Mouse (Mus musculus) cortical plate, adult 2 months (tissue): Measurements from ENCODE around the gene Lcorl. TPM values are rescaled to one million over a fixed set of nuclear protein-coding genes. Genes with fewer than 3 reads are reported as not detected.

ENCODE experiments used
- H3K27ac ChIP-seq: fragments of 200-500 bp; 2 replicates; pipeline ENCODE4 v1.5.1; 2012; ENCODE audit warnings: low read length, control low read depth, inconsistent platforms; ENCODE audit not compliant: insufficient read depth
- H3K4me1 ChIP-seq: fragments of 200-500 bp; 2 replicates; pipeline ENCODE4 v1.6.1; 2011; ENCODE audit warnings: low read length; ENCODE audit not compliant: control insufficient read depth, insufficient read depth
- H3K4me3 ChIP-seq: fragments of 200-500 bp; 2 replicates; pipeline ENCODE4 v1.5.1; 2011; ENCODE audit warnings: mild to moderate bottlenecking, low read length, control low read depth; ENCODE audit not compliant: insufficient read depth
- CTCF ChIP-seq: fragments of 200-500 bp; IDR thresholded peaks from 2 replicates; pipeline ENCODE4 v1.5.1; 2011; ENCODE audit warnings: mild to moderate bottlenecking, control low read depth, low read length; ENCODE audit not compliant: insufficient read depth; ENCODE audit errors: extremely low read depth
- POLR2A ChIP-seq: fragments of 200-500 bp; IDR thresholded peaks from 2 replicates; pipeline ENCODE4 v1.6.1; 2011; ENCODE audit warnings: mild to moderate bottlenecking, low read length, control low read depth; ENCODE audit not compliant: insufficient read depth; ENCODE audit errors: extremely low read depth
- polyA plus RNA-seq: library from polyadenylated mRNA; depleted of rRNA; stranded (reverse); fragments of >200 nt; gene quantifications from 2 replicates; pipeline ENCODE4 v1.2.3, GENCODE M21; 2012

The Lcorl gene
- polyA plus RNA-seq, 1 experiment = 9.9 TPM

DNA sequence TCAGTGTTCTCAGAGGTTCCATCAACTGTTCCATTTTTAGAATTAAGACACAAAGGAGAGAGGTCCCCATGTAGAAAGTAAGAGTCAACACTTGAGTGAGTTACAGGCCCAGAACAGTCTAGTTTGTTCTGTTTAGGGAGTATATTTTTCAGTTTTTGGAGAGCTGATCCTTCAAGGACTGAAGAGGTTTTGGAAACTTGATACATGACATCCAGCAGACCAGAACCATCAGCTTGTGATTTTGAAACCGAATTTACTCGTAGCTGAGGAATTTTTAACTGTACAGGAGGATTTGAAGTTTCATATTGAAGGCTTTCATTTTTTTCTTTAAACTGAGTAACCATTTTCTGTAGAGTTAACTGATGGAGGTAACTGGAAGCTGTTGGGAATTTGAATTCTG lies 123.7 kb downstream of the Lcorl start:
- TF ChIP-seq CTCF = no peak
- no peak for TF ChIP-seq POLR2A
- Histone ChIP-seq H3K27ac (no peak overlapping the region), H3K4me3 (no peak overlapping the region), H3K4me1 (no peaks in the 10 kb centered on the region)

GRCm38 (mm10) chr5:45718848-45719488 lies 138.4 kb downstream of the Lcorl start:
- no peak for TF ChIP-seq CTCF
- no peak for TF ChIP-seq POLR2A
- H3K27ac ChIP-seq = no peak overlapping the region
- no peak overlapping the region for H3K4me3 ChIP-seq
- no peaks in the 10 kb centered on the region for H3K4me1 ChIP-seq

DNA sequence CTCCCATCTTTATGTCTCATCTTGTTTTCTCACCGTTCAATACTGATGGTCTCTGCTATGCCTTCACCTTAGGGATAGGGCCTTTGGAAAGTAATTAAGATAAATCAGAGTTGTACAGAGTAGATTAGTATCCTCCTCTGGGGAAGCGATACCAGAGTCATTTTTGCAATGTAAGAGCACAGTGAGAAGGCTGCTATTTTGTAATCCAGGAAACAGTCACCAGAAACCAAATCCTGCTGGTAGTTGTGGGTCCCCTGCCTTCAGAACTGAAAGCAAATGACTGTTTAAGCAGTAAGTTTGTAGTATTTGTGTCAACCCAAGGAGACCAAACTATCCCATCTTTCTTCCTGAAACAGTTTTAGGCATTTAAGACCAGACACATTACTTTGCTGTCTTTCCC lies 147.8 kb downstream of the Lcorl start:
- no peak for TF ChIP-seq CTCF

DNA sequence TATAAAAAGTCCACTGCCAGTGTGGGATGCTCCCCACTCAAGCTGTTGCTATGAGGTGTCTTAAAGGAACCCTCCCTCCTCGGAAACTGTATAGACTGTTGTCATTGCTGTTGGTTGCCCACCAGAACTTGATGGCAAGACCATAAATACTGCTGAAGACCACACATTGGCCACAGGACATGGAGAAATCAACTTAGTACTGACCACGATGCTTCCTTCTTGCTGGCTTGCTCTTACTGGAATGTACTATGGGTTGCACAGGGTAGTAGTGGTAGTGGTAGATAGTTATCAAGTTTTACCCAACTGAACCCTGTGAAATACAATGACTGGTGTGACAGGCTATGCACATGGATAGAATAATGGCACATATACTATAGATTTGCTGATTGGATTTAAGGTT lies 150.6 kb downstream of the Lcorl start:
- TF ChIP-seq POLR2A = no peak
- TF ChIP-seq CTCF = no peak
- H3K4me3 ChIP-seq = no peak overlapping the region
- no peak overlapping the region for H3K27ac ChIP-seq
- H3K4me1 ChIP-seq = no peaks in the 10 kb centered on the region; the same call in 1 of the 2 replicates

More for the DNA sequence above, 147.8 kb downstream of the Lcorl start:
- Histone ChIP-seq H3K4me3 (no peak overlapping the region), H3K27ac (no peak overlapping the region), H3K4me1 (no peaks in the 10 kb centered on the region; the same call in 1 of the 2 replicates)

- no peak overlapping the region for H3K27ac ChIP-seq
- TF ChIP-seq CTCF = no peak
- no peak for TF ChIP-seq POLR2A
- no peaks in the 10 kb centered on the region for H3K4me1 ChIP-seq
These were observed 165.7 kb downstream of the Lcorl start for GRCm38 (mm10) chr5:45691678-45692077.

GRCm38 (mm10) chr5:45690802-45691201 lies 166.6 kb downstream of the Lcorl start:
- Histone ChIP-seq H3K4me3 (no peak overlapping the region), H3K4me1 (no peaks in the 10 kb centered on the region), H3K27ac (no peak overlapping the region)
- no peak for TF ChIP-seq POLR2A

More at GRCm38 (mm10) chr5:45691678-45692077, 165.7 kb downstream of the Lcorl start:
- H3K4me3 ChIP-seq = no peak overlapping the region

- no peak overlapping the region for H3K4me3 ChIP-seq
- TF ChIP-seq POLR2A (no peak), CTCF (no peak)
- no peak overlapping the region for H3K27ac ChIP-seq
- H3K4me1 ChIP-seq = no peaks in the 10 kb centered on the region
These were observed 168.3 kb downstream of the Lcorl start for GRCm38 (mm10) chr5:45689152-45689551.

- Histone ChIP-seq H3K27ac (no peak overlapping the region), H3K4me3 (no peak overlapping the region), H3K4me1 (no peaks in the 10 kb centered on the region)
- TF ChIP-seq POLR2A (no peak), CTCF (no peak)
These were observed 171.2 kb downstream of the Lcorl start for GRCm38 (mm10) chr5:45686223-45686622.

- Histone ChIP-seq H3K4me1 (no peaks in the 10 kb centered on the region), H3K4me3 (no peak overlapping the region), H3K27ac (no peak overlapping the region)
- TF ChIP-seq POLR2A (no peak), CTCF (no peak)
These were observed 172.2 kb downstream of the Lcorl start for GRCm38 (mm10) chr5:45685243-45685642.

DNA sequence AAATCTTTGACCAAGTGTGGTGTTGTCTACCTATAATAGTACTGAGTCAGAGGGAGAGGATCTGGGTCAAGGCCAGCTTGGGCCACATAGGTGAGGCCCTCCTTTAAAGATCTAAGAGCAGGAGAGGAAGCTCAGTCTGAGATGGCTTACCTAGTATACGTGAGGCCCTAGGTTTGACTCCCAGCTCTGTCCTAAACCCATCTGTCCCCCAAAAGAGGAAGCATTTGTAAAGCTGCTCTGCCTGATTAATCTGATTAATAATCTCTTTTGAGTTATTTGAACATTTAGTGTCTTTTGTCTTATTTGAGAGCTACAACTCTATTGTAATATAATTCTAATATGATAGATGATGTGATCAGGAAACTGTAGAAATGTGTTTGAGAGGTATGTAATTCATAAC lies 174.0 kb downstream of the Lcorl start:
- Histone ChIP-seq H3K4me3 (no peak overlapping the region), H3K4me1 (no peaks in the 10 kb centered on the region), H3K27ac (no peak overlapping the region)
- TF ChIP-seq CTCF (no peak), POLR2A (no peak)

- H3K4me1 ChIP-seq = no peaks in the 10 kb centered on the region
- TF ChIP-seq POLR2A (no peak), CTCF (no peak)
- no peak overlapping the region for H3K4me3 ChIP-seq
- no peak overlapping the region for H3K27ac ChIP-seq
These were observed 177.5 kb downstream of the Lcorl start for GRCm38 (mm10) chr5:45679955-45680354.
